11 mouse cellular contexts compared by ENCODE assay signal in genomic region chr6:139908997-139909669, GRCm38 (mm10).
DNase-seq lines count a peak whose midpoint lies in the region; ATAC-seq and TF ChIP-seq lines count a peak whose summit lies in the region.
"Had no signal": no experiment of that assay in that cellular context is flagged by ENCODE, and none has a peak within 500 bp of the region (broad histone marks: within the 10 kb centered on the region; RNA-seq: fewer than 3 reads in every experiment).

No protein-coding gene starts in this region.

- no peaks in the 10 kb centered on the region for H3K36me3 ChIP-seq in kidney, postnatal 0 days (ENCODE audit: insufficient read depth, low read length)
- H3K36me3 ChIP-seq in embryonic facial prominence, embryonic 13.5 days, result no peaks in the 10 kb centered on the region
- H3K36me3 ChIP-seq in lung, postnatal 0 days (ENCODE audit: insufficient read depth, low read length), result no peaks in the 10 kb centered on the region
- no peaks in the 10 kb centered on the region for H3K36me3 ChIP-seq in liver, embryonic 11.5 days (ENCODE audit: control insufficient read depth, insufficient read depth, low read length)
- H3K36me3 ChIP-seq: heart, embryonic 13.5 days; midbrain, embryonic 15.5 days had no signal

- no peaks in the 10 kb centered on the region for H3K27me3 ChIP-seq in kidney, postnatal 0 days (ENCODE audit: insufficient read depth, low read length)
- no peaks in the 10 kb centered on the region; the same call in 1 of the 2 replicates for H3K27me3 ChIP-seq in embryonic facial prominence, embryonic 13.5 days
- no peaks in the 10 kb centered on the region for H3K27me3 ChIP-seq in lung, postnatal 0 days (replicated peaks; ENCODE audit: insufficient read depth, low read length)
- H3K27me3 ChIP-seq in liver, embryonic 11.5 days (replicated peaks; ENCODE audit: control insufficient read depth, insufficient read depth, low read length), result no peaks in the 10 kb centered on the region
- H3K27me3 ChIP-seq: heart, embryonic 13.5 days; midbrain, embryonic 15.5 days had no signal

- no peak overlapping the region for H3K9ac ChIP-seq in kidney, postnatal 0 days (ENCODE audit: low read depth, low read length)
- H3K9ac ChIP-seq in embryonic facial prominence, embryonic 13.5 days, result no peak overlapping the region
- H3K9ac ChIP-seq in lung, postnatal 0 days (replicated peaks; ENCODE audit: low read depth), result no peak overlapping the region
- H3K9ac ChIP-seq in liver, embryonic 11.5 days (ENCODE audit: low read depth, low read length), result no peak overlapping the region
- H3K9ac ChIP-seq: heart, embryonic 13.5 days; midbrain, embryonic 15.5 days had no signal

- WGBS in kidney, postnatal 0 days, result 38% methylated on average over 12 of the region's 12 CpGs
- WGBS in embryonic facial prominence, embryonic 13.5 days, result 22% methylated on average over 12 of the region's 12 CpGs
- 59% methylated on average over 12 of the region's 12 CpGs for WGBS in lung, postnatal 0 days
- WGBS in liver, embryonic 11.5 days, result 72% methylated on average over 12 of the region's 12 CpGs

- no peaks in the 10 kb centered on the region for H3K4me1 ChIP-seq in kidney, postnatal 0 days (replicated peaks; ENCODE audit: insufficient read depth, low read length)
- H3K4me1 ChIP-seq in embryonic facial prominence, embryonic 13.5 days, result peaks cover 5% of the 10 kb centered on the region; the same call in 1 of the 2 replicates
- H3K4me1 ChIP-seq in lung, postnatal 0 days (ENCODE audit: insufficient read depth, low read depth, low read length), result no peaks in the 10 kb centered on the region
- H3K4me1 ChIP-seq in liver, embryonic 11.5 days (replicated peaks; ENCODE audit: control insufficient read depth, insufficient read depth, low read length), result no peaks in the 10 kb centered on the region
- H3K4me1 ChIP-seq: midbrain, embryonic 15.5 days had no signal

- H3K4me2 ChIP-seq in kidney, postnatal 0 days (ENCODE audit: low read length), result 0 out of 2 replicates have a peak overlapping the region, but pooled peaks have one; percentile 6
- H3K4me2 ChIP-seq in embryonic facial prominence, embryonic 13.5 days, result peak overlapping the region; percentile 30
- H3K4me2 ChIP-seq in lung, postnatal 0 days (replicated peaks; ENCODE audit: low read depth, low read length), result no peak overlapping the region
- H3K4me2 ChIP-seq in liver, embryonic 11.5 days, result no peak overlapping the region
- H3K4me2 ChIP-seq: heart, embryonic 13.5 days; midbrain, embryonic 15.5 days had no signal

- TF ChIP-seq EP300 in lung, postnatal 0 days (IDR thresholded peaks at IDR 0.05), result peak; percentile 32; the same call in 1 of the 2 replicates

- no peak overlapping the region for H3K4me3 ChIP-seq in kidney, postnatal 0 days (replicated peaks; ENCODE audit: low read depth, low read length)
- H3K4me3 ChIP-seq in embryonic facial prominence, embryonic 13.5 days, result no peak overlapping the region
- no peak overlapping the region for H3K4me3 ChIP-seq in lung, postnatal 0 days (ENCODE audit: low read depth, low read length)
- no peak overlapping the region for H3K4me3 ChIP-seq in liver, embryonic 11.5 days (ENCODE audit: low read depth, low read length)
- H3K4me3 ChIP-seq: heart, embryonic 13.5 days; midbrain, embryonic 15.5 days had no signal

- DNase-seq in kidney, postnatal 0 days (ENCODE audit: low spot score), result peak; percentile 80
- no peak for DNase-seq in kidney, adult 9 months
- DNase-seq in gastrocnemius, postnatal 25 days, result peak; percentile 66
- DNase-seq in lung, postnatal 0 days (ENCODE audit: low spot score), result peak; percentile 75
- DNase-seq in spleen, postnatal 10 days (ENCODE audit: low spot score in 2 of 2), result no peak
- DNase-seq in liver, embryonic 11.5 days (ENCODE audit: low spot score), result no peak
- DNase-seq: adrenal gland, postnatal 25 days; thymus, postnatal 4 days had no signal

- TF ChIP-seq CTCF in kidney, postnatal 0 days (IDR thresholded peaks at IDR 0.05; ENCODE audit: low read depth), result no peak
- no peak for TF ChIP-seq CTCF in lung, postnatal 0 days (IDR thresholded peaks at IDR 0.05)

- H3K27ac ChIP-seq in kidney, postnatal 0 days, result no peak overlapping the region
- no peak overlapping the region for H3K27ac ChIP-seq in embryonic facial prominence, embryonic 13.5 days
- H3K27ac ChIP-seq in lung, postnatal 0 days (ENCODE audit: low read length), result no peak overlapping the region
- H3K27ac ChIP-seq in liver, embryonic 11.5 days (ENCODE audit: low read depth, low read length), result no peak overlapping the region
- H3K27ac ChIP-seq: heart, embryonic 13.5 days; midbrain, embryonic 15.5 days had no signal

- ATAC-seq in kidney, postnatal 0 days (replicated peaks; ENCODE audit: low FRiP score, low read depth), result no peak
- no peak for ATAC-seq in embryonic facial prominence, embryonic 13.5 days (ENCODE audit: insufficient number of reproducible peaks, insufficient read depth, low FRiP score, low TSS enrichment, low read depth)
- peak; percentile 69 for ATAC-seq in lung, postnatal 0 days
- no peak for ATAC-seq in liver, embryonic 11.5 days (replicated peaks; ENCODE audit: low FRiP score)
- ATAC-seq: midbrain, embryonic 15.5 days had no signal

- H3K9me3 ChIP-seq in kidney, postnatal 0 days (replicated peaks; ENCODE audit: low read length), result no peaks in the 10 kb centered on the region
- H3K9me3 ChIP-seq in embryonic facial prominence, embryonic 13.5 days, result no peaks in the 10 kb centered on the region
- no peaks in the 10 kb centered on the region for H3K9me3 ChIP-seq in lung, postnatal 0 days (ENCODE audit: low read length)
- H3K9me3 ChIP-seq in liver, embryonic 11.5 days (ENCODE audit: control insufficient read depth, low read length), result no peaks in the 10 kb centered on the region
- H3K9me3 ChIP-seq: heart, embryonic 13.5 days; midbrain, embryonic 15.5 days had no signal

Comparison
In these comparisons a context has a peak if more than half of its experiments do, and no peak if none do; other contexts are left out.
1. DNase-seq: peak in kidney, postnatal 0 days (single experiment), gastrocnemius, postnatal 25 days (single experiment) and lung, postnatal 0 days (single experiment); none in kidney, adult 9 months (single experiment), spleen, postnatal 10 days (0 of 2) and liver, embryonic 11.5 days (single experiment).
2. H3K4me2 ChIP-seq: peak in kidney, postnatal 0 days (single experiment) and embryonic facial prominence, embryonic 13.5 days (single experiment); none in lung, postnatal 0 days (single experiment) and liver, embryonic 11.5 days (single experiment).